Mouse (Mus musculus): ENCODE data around the gene Wfdc10.

GRCm38 (mm10) chr2:164698201-164698600 is 42.4 kb downstream of the Wfdc10 start, which contains the start of gene Spint4:
- no peak for TF ChIP-seq POLR2A (IDR thresholded peaks at IDR 0.05; ENCODE audit: insufficient read depth, low read length)
- no peak for TF ChIP-seq CTCF (IDR thresholded peaks at IDR 0.05; ENCODE audit: low read depth, low read length)
- TF ChIP-seq EP300 (IDR thresholded peaks at IDR 0.05; ENCODE audit: insufficient read depth, low read depth, low read length) = no peak
